Mouse (Mus musculus): ENCODE data around the gene Scimp. TPM values are rescaled to one million over a fixed set of nuclear protein-coding genes. Genes with fewer than 3 reads are reported as not detected.

Scimp gene
- total and polyA plus RNA-seq, 3 experiments, result 0.21 to 0.79 (median 0.30) TPM

DNA sequence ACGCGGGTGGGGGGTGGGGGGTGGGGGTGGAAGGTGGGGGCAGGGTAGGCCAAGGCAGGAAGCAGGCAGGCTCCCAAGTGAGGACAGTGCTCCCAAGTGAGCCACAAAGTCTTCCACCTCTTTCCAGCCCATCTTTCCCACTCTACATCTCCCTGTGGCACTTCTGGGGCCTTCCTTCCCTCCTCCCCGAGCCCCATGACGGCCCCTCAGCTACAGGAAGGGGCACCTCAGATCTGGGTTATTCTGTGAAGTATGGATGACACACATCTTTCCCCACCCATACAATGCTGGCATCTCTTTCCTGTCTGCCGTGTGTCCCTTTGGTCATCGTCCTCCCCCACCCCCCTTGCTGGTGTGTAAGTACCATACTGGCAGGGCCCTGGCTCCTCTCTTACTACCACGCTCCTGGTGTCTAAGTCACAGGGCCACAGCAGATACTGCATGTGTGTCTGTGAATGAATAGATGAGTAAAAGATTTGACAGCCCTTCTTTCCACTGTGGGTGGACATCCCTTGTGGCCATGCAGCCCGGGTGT lies 6.7 kb downstream of the Scimp start:
- no peak for DNase-seq (ENCODE audit: extremely low read depth)
- Histone ChIP-seq H3K9ac (ENCODE audit: insufficient read depth, low read depth) (no peak overlapping the region), H3K4me3 (replicated peaks in 1 of 3; ENCODE audit: low read depth in 2 of 3, low read length in 2 of 3, poor library complexity in 1 of 3) (no peak overlapping the region), H3K9me3 (replicated peaks; ENCODE audit: low read length) (peaks cover 6% of the 10 kb centered on the region), H3K79me2 (replicated peaks; ENCODE audit: control insufficient read depth, extremely low read depth, insufficient read depth, poor library complexity, severe bottlenecking) (no peaks in the 10 kb centered on the region), H3K4me2 (ENCODE audit: insufficient read depth, low read depth, poor library complexity, severe bottlenecking) (no peak overlapping the region; the same call in 1 of the 2 replicates), H3K27ac (ENCODE audit: insufficient read depth, low read depth) (no peak overlapping the region), H3K27me3 (replicated peaks) (no peaks in the 10 kb centered on the region), H3K36me3 (replicated peaks in 1 of 2; ENCODE audit: control insufficient read depth in 1 of 2, insufficient read depth in 1 of 2, low read length in 1 of 2) (no peaks in the 10 kb centered on the region), H3K4me1 (ENCODE audit: control insufficient read depth in 1 of 2, insufficient read depth in 2 of 2) (peaks cover 25 to 76% of the 10 kb centered on the region in 2 experiments)
- in situ Hi-C loops (cut with MboI; ENCODE audit: low pct_ligation_motif_present, low pct_unique_long_range_greater_than_20kb, low sequenced_read_pairs), result no loop called here
- dilution Hi-C loops (cut with MboI; ENCODE audit: extremely low pct_ligation_motif_present, extremely low pct_unique_long_range_greater_than_20kb, low sequenced_read_pairs), result no loop called here
- TF ChIP-seq E2F4 (IDR thresholded peaks at IDR 0.05; ENCODE audit: insufficient replicate concordance, low read depth, low read length), result no peak
- TF ChIP-seq USF2 (conservative IDR thresholded peaks at IDR 0.05; ENCODE audit: low read depth, low read length), result no peak
- no peak for TF ChIP-seq RAD21 (IDR thresholded peaks at IDR 0.05; ENCODE audit: low read depth, low read length)
- TF ChIP-seq USF1 (IDR thresholded peaks at IDR 0.05; ENCODE audit: low read depth, low read length), result no peak

- Histone ChIP-seq H3K27me3 (replicated peaks) (no peaks in the 10 kb centered on the region), H3K36me3 (replicated peaks in 1 of 2; ENCODE audit: control insufficient read depth in 1 of 2, insufficient read depth in 1 of 2, low read length in 1 of 2) (no peaks in the 10 kb centered on the region), H3K9ac (ENCODE audit: insufficient read depth, low read depth) (no peak overlapping the region), H3K79me2 (replicated peaks; ENCODE audit: control insufficient read depth, extremely low read depth, insufficient read depth, poor library complexity, severe bottlenecking) (no peaks in the 10 kb centered on the region), H3K4me3 (replicated peaks in 1 of 3; ENCODE audit: low read depth in 2 of 3, low read length in 2 of 3, poor library complexity in 1 of 3) (no peak overlapping the region), H3K27ac (ENCODE audit: insufficient read depth, low read depth) (no peak overlapping the region), H3K4me1 (ENCODE audit: control insufficient read depth in 1 of 2, insufficient read depth in 2 of 2) (peaks cover 28 to 89% of the 10 kb centered on the region in 2 experiments), H3K9me3 (replicated peaks; ENCODE audit: low read length) (peaks cover 6% of the 10 kb centered on the region), H3K4me2 (ENCODE audit: insufficient read depth, low read depth, poor library complexity, severe bottlenecking) (no peak overlapping the region)
- dilution Hi-C loops (cut with MboI; ENCODE audit: extremely low pct_ligation_motif_present, extremely low pct_unique_long_range_greater_than_20kb, low sequenced_read_pairs), result no loop called here
- TF ChIP-seq ETS1 (conservative IDR thresholded peaks at IDR 0.05; ENCODE audit: low read depth, low read length), result no peak
- no peak for TF ChIP-seq JUN (IDR thresholded peaks at IDR 0.05; ENCODE audit: insufficient read depth, low read depth, low read length)
- TF ChIP-seq NELFE (IDR thresholded peaks at IDR 0.05; ENCODE audit: low read depth, low read length), result no peak
- TF ChIP-seq MAFK (IDR thresholded peaks at IDR 0.05; ENCODE audit: insufficient replicate concordance, low read length), result peak; percentile 93
- TF ChIP-seq MYC (IDR thresholded peaks at IDR 0.05; ENCODE audit: low read depth, low read length), result no peak
- in situ Hi-C loops (cut with MboI; ENCODE audit: low pct_ligation_motif_present, low pct_unique_long_range_greater_than_20kb, low sequenced_read_pairs), result no loop called here
- DNase-seq (ENCODE audit: extremely low read depth), result no peak
These were observed 8.0 kb downstream of the Scimp start for GRCm38 (mm10) chr11:70804395-70804794.

DNA sequence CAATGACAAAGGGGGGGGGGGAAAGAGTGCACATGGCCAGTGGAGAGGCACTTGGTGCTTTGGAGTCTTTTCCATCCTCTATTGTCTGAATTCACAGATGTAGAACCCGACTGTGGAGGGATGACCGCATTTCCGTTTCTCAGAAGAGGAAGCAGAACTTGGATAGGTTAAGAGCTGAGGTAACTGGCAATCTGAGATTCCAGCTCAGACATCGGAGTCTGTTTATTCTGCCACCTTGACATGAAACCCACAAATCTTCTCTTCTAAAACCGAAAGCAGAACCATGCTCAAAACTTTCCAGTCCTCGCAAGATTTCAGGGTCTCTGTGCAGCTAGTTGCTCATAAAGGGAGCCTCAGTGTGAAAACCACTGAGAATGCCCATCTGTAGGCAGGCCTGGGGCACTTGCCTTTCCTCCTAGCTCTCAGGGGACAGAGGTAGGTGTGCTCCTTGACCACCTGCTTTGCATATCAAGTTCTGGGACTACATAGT lies 8.6 kb downstream of the Scimp start:
- H3K79me2 ChIP-seq (replicated peaks; ENCODE audit: control insufficient read depth, extremely low read depth, insufficient read depth, poor library complexity, severe bottlenecking), result no peaks in the 10 kb centered on the region
- DNase-seq (ENCODE audit: extremely low read depth), result peak; percentile 99
- in situ Hi-C loops (cut with MboI; ENCODE audit: low pct_ligation_motif_present, low pct_unique_long_range_greater_than_20kb, low sequenced_read_pairs), result no loop called here
- H3K27me3 ChIP-seq (replicated peaks), result no peaks in the 10 kb centered on the region
- H3K4me3 ChIP-seq (replicated peaks in 1 of 3; ENCODE audit: low read depth in 2 of 3, low read length in 2 of 3, poor library complexity in 1 of 3), result no peak overlapping the region
- H3K9me3 ChIP-seq (replicated peaks; ENCODE audit: low read length), result peaks cover 6% of the 10 kb centered on the region
- peak overlapping the region; percentile 56 for H3K27ac ChIP-seq (ENCODE audit: insufficient read depth, low read depth)
- H3K4me2 ChIP-seq (ENCODE audit: insufficient read depth, low read depth, poor library complexity, severe bottlenecking), result peak overlapping the region; percentile 41
- no peaks in the 10 kb centered on the region for H3K36me3 ChIP-seq (replicated peaks in 1 of 2; ENCODE audit: control insufficient read depth in 1 of 2, insufficient read depth in 1 of 2, low read length in 1 of 2)
- no peak overlapping the region for H3K9ac ChIP-seq (ENCODE audit: insufficient read depth, low read depth)
- dilution Hi-C loops (cut with MboI; ENCODE audit: extremely low pct_ligation_motif_present, extremely low pct_unique_long_range_greater_than_20kb, low sequenced_read_pairs), result no loop called here
- peaks cover 31 to 89% of the 10 kb centered on the region in 2 experiments for H3K4me1 ChIP-seq (ENCODE audit: control insufficient read depth in 1 of 2, insufficient read depth in 2 of 2)
- TF ChIP-seq SMC3 (IDR thresholded peaks at IDR 0.05; ENCODE audit: low read depth, low read length) (no peak), POLR2AphosphoS2 (IDR thresholded peaks at IDR 0.05; ENCODE audit: low read depth, low read length) (no peak), JUN (IDR thresholded peaks at IDR 0.05; ENCODE audit: insufficient read depth, low read depth, low read length) (no peak; the same call in none of the 2 replicates), ZC3H11A (IDR thresholded peaks at IDR 0.05; ENCODE audit: low read depth, low read length) (no peak), KAT2A (IDR thresholded peaks at IDR 0.05; ENCODE audit: insufficient replicate concordance, low read length) (0 out of 2 replicates have a peak, but pooled peaks have one; percentile 69), ELF1 (IDR thresholded peaks at IDR 0.05; ENCODE audit: low read depth, low read length) (no peak; the same call in 1 of the 2 replicates), USF1 (IDR thresholded peaks at IDR 0.05; ENCODE audit: low read depth, low read length) (no peak), TCF12 (IDR thresholded peaks at IDR 0.05; ENCODE audit: low read depth, low read length) (peak; percentile 98), MXI1 (IDR thresholded peaks at IDR 0.05; ENCODE audit: low read depth, low read length) (peak; percentile 39; the same call in 1 of the 2 replicates), RAD21 (IDR thresholded peaks at IDR 0.05; ENCODE audit: low read depth, low read length) (peak; percentile 0), NRF1 (IDR thresholded peaks at IDR 0.05; ENCODE audit: low read depth, low read length) (no peak), CTCF (conservative IDR thresholded peaks at IDR 0.05 in 1 of 2, IDR thresholded peaks at IDR 0.05 in 1 of 2; ENCODE audit: low read depth in 2 of 2, low read length in 2 of 2) (no peak), POLR2A (IDR thresholded peaks at IDR 0.05; ENCODE audit: low read depth, low read length) (no peak), MAX (IDR thresholded peaks at IDR 0.05; ENCODE audit: low read length) (peak; percentile 86), IRF4 (IDR thresholded peaks at IDR 0.05; ENCODE audit: low read depth, low read length) (peak; percentile 99), TBP (conservative IDR thresholded peaks at IDR 0.05; ENCODE audit: low read depth, low read length) (no peak), EP300 (IDR thresholded peaks at IDR 0.05; ENCODE audit: low read length) (peak; percentile 100), MEF2A (IDR thresholded peaks at IDR 0.05; ENCODE audit: borderline replicate concordance, low read depth, low read length) (peak; percentile 95), SIN3A (IDR thresholded peaks at IDR 0.05; ENCODE audit: low read length) (peak; percentile 70; the same call in 1 of the 2 replicates)
